Mouse (Mus musculus) hindbrain, postnatal 0 days (tissue): ENCODE measurements around the gene Dhx16. TPM values are rescaled to one million over a fixed set of nuclear protein-coding genes. Genes with fewer than 3 reads are reported as not detected.
A peak's percentile ranks its signal among the peaks of the same experiment; 100 is the strongest.

Experiments
- ATAC-seq: fragments of 200-750 bp; cut with Nextera tagmentation; 2 replicates; pipeline ENCODE4 v1.8.0; 2017; ENCODE audit warnings: mild to moderate bottlenecking, moderate TSS enrichment, moderate library complexity
- DNase-seq: peaks from one replicate; pipeline ENCODE4 v3.0.0-alpha.2; 2015; ENCODE audit warnings: low spot score
- H3K27ac ChIP-seq: fragments of 300-500 bp; sonication (generic); 2 replicates; pipeline ENCODE4 v1.5.1; 2014; ENCODE audit warnings: mild to moderate bottlenecking
- H3K27me3 ChIP-seq: fragments of 300-500 bp; sonication (generic); 2 replicates; pipeline ENCODE4 v1.6.1; 2014; ENCODE audit warnings: low read length, mixed read lengths; ENCODE audit not compliant: insufficient read depth
- H3K36me3 ChIP-seq: fragments of 300-500 bp; sonication (generic); 2 replicates; pipeline ENCODE4 v1.6.1; 2014; ENCODE audit warnings: low read length, mixed read lengths; ENCODE audit not compliant: insufficient read depth
- H3K4me1 ChIP-seq: fragments of 300-500 bp; sonication (generic); 2 replicates; pipeline ENCODE4 v1.6.1; 2014; ENCODE audit warnings: antibody characterized with exemption, low read length, mixed read lengths; ENCODE audit not compliant: insufficient read depth
- H3K4me2 ChIP-seq: fragments of 300-500 bp; sonication (generic); 2 replicates; pipeline ENCODE4 v1.6.1; 2014; ENCODE audit warnings: low read depth, mild to moderate bottlenecking, low read length, moderate library complexity, mixed read lengths
- H3K4me3 ChIP-seq: fragments of 300-500 bp; sonication (generic); 2 replicates; pipeline ENCODE4 v1.5.1; 2014; ENCODE audit warnings: low read length
- H3K9ac ChIP-seq: fragments of 300-500 bp; sonication (generic); replicated peaks from 2 replicates; pipeline ENCODE4 v1.6.1; 2014; ENCODE audit warnings: mild to moderate bottlenecking, low read length, moderate library complexity, mixed read lengths
- H3K9me3 ChIP-seq: fragments of 300-500 bp; sonication (generic); 2 replicates; pipeline ENCODE4 v1.6.1; 2016; ENCODE audit warnings: low read length, mixed read lengths
- CTCF ChIP-seq: IDR thresholded peaks from 2 replicates; pipeline ENCODE4 v1.5.1; 2016; ENCODE audit warnings: antibody characterized with exemption, control low read depth, low read depth
- WGBS: fragments of 180-500 bp; shearing (Covaris S2); extraction: QIAGEN DNeasy Blood & Tissue Kit; methylation state at CpG from one replicate; pipeline ENCODE4 v1.1.7; 2014; 5-methylcytosine and 5-hydroxymethylcytosine counted together
- polyA plus RNA-seq: library from polyadenylated mRNA; unstranded; fragments of >200 nt; fragmentation: Nextera tagmentation; extraction: Ambion mirVana; gene quantifications from 2 replicates; pipeline ENCODE4 v1.2.1, GENCODE M21; 2015
- total RNA-seq: library from RNA; depleted of rRNA; stranded (reverse); fragments of >200 nt; gene quantifications from 2 replicates; pipeline ENCODE4 v1.2.3, GENCODE M21; 2014

The Dhx16 gene
- total and polyA plus RNA-seq, 2 experiments from 2014 or later: 23.1 to 33.2 TPM

- H3K27ac ChIP-seq: no peak overlapping the region
- no peaks in the 10 kb centered on the region for H3K27me3 ChIP-seq
- H3K4me2 ChIP-seq: no peak overlapping the region
- no peak for ATAC-seq
- H3K36me3 ChIP-seq: peaks cover 16% of the 10 kb centered on the region; the same call in 1 of the 2 replicates
- no peak for TF ChIP-seq CTCF
- no peak overlapping the region for H3K9ac ChIP-seq
- H3K4me1 ChIP-seq: no peaks in the 10 kb centered on the region; the same call in 1 of the 2 replicates
- no peak overlapping the region for H3K4me3 ChIP-seq
- DNase-seq: no peak
- 93% methylated on average over 1 of the region's 1 CpGs for WGBS
- no peaks in the 10 kb centered on the region for H3K9me3 ChIP-seq
Observed at GRCm38 (mm10) chr17:35859371-35859770, 20.2 kb upstream of the Dhx16 start.

GRCm38 (mm10) chr17:35859835-35860234 is 19.8 kb upstream of the Dhx16 start:
- 80% methylated on average over 2 of the region's 2 CpGs for WGBS
- ATAC-seq (no peak), DNase-seq (no peak)
- Histone ChIP-seq H3K4me1 (no peaks in the 10 kb centered on the region; the same call in 1 of the 2 replicates), H3K36me3 (peaks cover 13% of the 10 kb centered on the region; the same call in 1 of the 2 replicates), H3K9me3 (no peaks in the 10 kb centered on the region), H3K4me3 (no peak overlapping the region), H3K4me2 (no peak overlapping the region), H3K9ac (no peak overlapping the region), H3K27me3 (no peaks in the 10 kb centered on the region), H3K27ac (no peak overlapping the region)
- no peak for TF ChIP-seq CTCF

GRCm38 (mm10) chr17:35860831-35861197 is 18.8 kb upstream of the Dhx16 start:
- Histone ChIP-seq H3K27me3 (no peaks in the 10 kb centered on the region), H3K4me3 (peak overlapping the region; percentile 62), H3K36me3 (peaks cover 12% of the 10 kb centered on the region; the same call in 1 of the 2 replicates), H3K9ac (peak overlapping the region; percentile 57), H3K9me3 (no peaks in the 10 kb centered on the region), H3K4me1 (no peaks in the 10 kb centered on the region; the same call in 1 of the 2 replicates), H3K27ac (peak overlapping the region; percentile 90), H3K4me2 (peak overlapping the region; percentile 62)
- ATAC-seq: no peak
- 2% methylated on average over 12 of the region's 12 CpGs for WGBS
- no peak for DNase-seq
- no peak for TF ChIP-seq CTCF

- Histone ChIP-seq H3K9me3 (no peaks in the 10 kb centered on the region), H3K27me3 (no peaks in the 10 kb centered on the region), H3K27ac (peak within 1 kb of the TSS; percentile 90), H3K36me3 (peaks cover 12% of the 10 kb centered on the region; the same call in 1 of the 2 replicates), H3K4me3 (peak within 1 kb of the TSS; percentile 62), H3K9ac (peak within 1 kb of the TSS; percentile 57), H3K4me2 (peak within 1 kb of the TSS; percentile 62), H3K4me1 (no peaks in the 10 kb centered on the region; the same call in 1 of the 2 replicates)
- ATAC-seq (peak; percentile 93), DNase-seq (peak; percentile 93)
- peak; percentile 65 for TF ChIP-seq CTCF
- whole genome bisulfite sequencing: under 1% methylated on average over 47 of the region's 47 CpGs
Observed at GRCm38 (mm10) chr17:35861198-35861857, 18.3 kb upstream of the Dhx16 start, which contains the start of gene Nrm. TSS of gene Nrm (plus strand) at chr17:35861318.

GRCm38 (mm10) chr17:35864832-35865353 is 14.7 kb upstream of the Dhx16 start:
- no peaks in the 10 kb centered on the region for H3K36me3 ChIP-seq
- WGBS: 24% methylated on average over 10 of the region's 10 CpGs
- ATAC-seq (no peak), DNase-seq (no peak)
- peak overlapping the region; percentile 56 for H3K4me3 ChIP-seq
- peak overlapping the region; percentile 93 for H3K4me2 ChIP-seq
- no peak for TF ChIP-seq CTCF
- no peaks in the 10 kb centered on the region for H3K27me3 ChIP-seq
- H3K9me3 ChIP-seq: no peaks in the 10 kb centered on the region
- peaks cover 11% of the 10 kb centered on the region for H3K4me1 ChIP-seq
- peak overlapping the region; percentile 84 for H3K9ac ChIP-seq
- H3K27ac ChIP-seq: peak overlapping the region; percentile 95

GRCm38 (mm10) chr17:35865481-35866280 is 13.9 kb upstream of the Dhx16 start, which contains the start of gene Ppp1r18:
TSS of gene Ppp1r18 (plus strand) at chr17:35865593.
- TF ChIP-seq CTCF: no peak
- H3K4me1 ChIP-seq: peaks cover 18% of the 10 kb centered on the region
- WGBS: under 1% methylated on average over 39 of the region's 48 CpGs
- H3K36me3 ChIP-seq: no peaks in the 10 kb centered on the region
- H3K4me3 ChIP-seq: peak within 1 kb of the TSS; percentile 56
- H3K9ac ChIP-seq: peak within 1 kb of the TSS; percentile 84
- peak within 1 kb of the TSS; percentile 95 for H3K27ac ChIP-seq
- H3K4me2 ChIP-seq: peak within 1 kb of the TSS; percentile 93
- DNase-seq (peak; percentile 84), ATAC-seq (peak; percentile 57)
- H3K9me3 ChIP-seq: no peaks in the 10 kb centered on the region
- H3K27me3 ChIP-seq: no peaks in the 10 kb centered on the region
